Mouse (Mus musculus) ovary, adult 18-20 months (tissue): ENCODE measurements around the gene Bmp7.

Experiments
- DNase-seq: peaks from one replicate; pipeline ENCODE4 v3.0.0; 2022; ENCODE audit warnings: low spot score, mixed read lengths

The Bmp7 gene

GRCm38 (mm10) chr2:172940003-172940798 is at the start of gene Bmp7:
TSS of gene Bmp7 (minus strand) at chr2:172940321.
- peak; percentile 59 for DNase-seq

- DNase-seq, result no peak
These were observed 42.8 kb upstream of the Bmp7 start for GRCm38 (mm10) chr2:172982776-172983561.

- no peak for DNase-seq
These were observed 39.7 kb upstream of the Bmp7 start for GRCm38 (mm10) chr2:172979666-172980345.

GRCm38 (mm10) chr2:172978131-172978633 is 38.1 kb upstream of the Bmp7 start:
- no peak for DNase-seq

GRCm38 (mm10) chr2:172977409-172978130 is 37.4 kb upstream of the Bmp7 start, which contains the start of gene Spo11:
TSS of gene Spo11 (plus strand) at chr2:172977700.
- DNase-seq, result no peak

- no peak for DNase-seq
These were observed 36.6 kb upstream of the Bmp7 start for GRCm38 (mm10) chr2:172976661-172977238.

GRCm38 (mm10) chr2:172975159-172975558 is 35.0 kb upstream of the Bmp7 start:
- no peak for DNase-seq

- no peak for DNase-seq
These were observed 34.6 kb upstream of the Bmp7 start for GRCm38 (mm10) chr2:172974701-172975100.

GRCm38 (mm10) chr2:172973806-172974565 is 33.9 kb upstream of the Bmp7 start:
- DNase-seq, result no peak

GRCm38 (mm10) chr2:172971865-172972264 is 31.7 kb upstream of the Bmp7 start:
- DNase-seq, result no peak

GRCm38 (mm10) chr2:172966480-172966879 is 26.4 kb upstream of the Bmp7 start:
- no peak for DNase-seq

GRCm38 (mm10) chr2:172965249-172965648 is 25.1 kb upstream of the Bmp7 start:
- no peak for DNase-seq

GRCm38 (mm10) chr2:172961211-172961610 is 21.1 kb upstream of the Bmp7 start:
- no peak for DNase-seq

GRCm38 (mm10) chr2:172960350-172960749 is 20.2 kb upstream of the Bmp7 start:
- no peak for DNase-seq

- no peak for DNase-seq
These were observed 19.1 kb upstream of the Bmp7 start for GRCm38 (mm10) chr2:172959006-172959768.

- no peak for DNase-seq
These were observed 18.5 kb upstream of the Bmp7 start for GRCm38 (mm10) chr2:172958579-172958978.

GRCm38 (mm10) chr2:172951976-172952375 is 11.9 kb upstream of the Bmp7 start:
- no peak for DNase-seq

- no peak for DNase-seq
These were observed 10.6 kb upstream of the Bmp7 start for GRCm38 (mm10) chr2:172950722-172951121.

- DNase-seq, result no peak
These were observed 10.1 kb upstream of the Bmp7 start for GRCm38 (mm10) chr2:172950119-172950676.
